ENCODE assay signal across 10 mouse cellular contexts in genomic region chr3:122033248-122033837, GRCm38 (mm10). TPM values are rescaled to one million over a fixed set of nuclear protein-coding genes. Genes with fewer than 3 reads are reported as not detected.
A peak's percentile ranks its signal among the peaks of the same experiment; 100 is the strongest.
DNase-seq lines count a peak whose midpoint lies in the region; ATAC-seq and TF ChIP-seq lines count a peak whose summit lies in the region.
"Had no signal": no experiment of that assay in that cellular context is flagged by ENCODE, and none has a peak within 500 bp of the region (broad histone marks: within the 10 kb centered on the region; RNA-seq: fewer than 3 reads in every experiment).

No protein-coding gene starts in this region.

- peak; percentile 41 for DNase-seq in lung, embryonic 14.5 days
- DNase-seq in lung, postnatal 14 days: no peak
- DNase-seq in adrenal gland, postnatal 36 days: peak; percentile 43 to 52
- DNase-seq in heart, postnatal 0 days (ENCODE audit: low spot score): peak; percentile 48
- DNase-seq in embryo, embryonic 10 days (ENCODE audit: low spot score): no peak
- DNase-seq in gastrocnemius, adult 8-10 months (ENCODE audit: low spot score in 2 of 2): no peak
- DNase-seq in lung, postnatal 4 days: no peak
- DNase-seq: cerebellum, postnatal 36 days; right cerebral cortex, postnatal 14 days had no signal

- no peak overlapping the region for H3K4me2 ChIP-seq in lung, embryonic 14.5 days
- H3K4me2 ChIP-seq in heart, postnatal 0 days (ENCODE audit: low read depth, low read length): no peak overlapping the region
- no peak overlapping the region for H3K4me2 ChIP-seq in limb, embryonic 15.5 days

- ATAC-seq in lung, embryonic 14.5 days (ENCODE audit: insufficient read depth): no peak
- ATAC-seq in heart, postnatal 0 days (ENCODE audit: insufficient read depth, low read depth): peak; percentile 27
- ATAC-seq in limb, embryonic 15.5 days (ENCODE audit: insufficient number of reproducible peaks, low FRiP score, low TSS enrichment, low read depth): no peak

- no peak overlapping the region for H3K4me3 ChIP-seq in lung, embryonic 14.5 days (ENCODE audit: low read depth, low read length)
- H3K4me3 ChIP-seq in heart, postnatal 0 days (ENCODE audit: low read depth, low read length): no peak overlapping the region
- H3K4me3 ChIP-seq in limb, embryonic 15.5 days: no peak overlapping the region

- H3K36me3 ChIP-seq in lung, embryonic 14.5 days (ENCODE audit: insufficient read depth): no peaks in the 10 kb centered on the region
- no peaks in the 10 kb centered on the region for H3K36me3 ChIP-seq in heart, postnatal 0 days (replicated peaks; ENCODE audit: control insufficient read depth, insufficient read depth, low read length)
- H3K36me3 ChIP-seq in limb, embryonic 15.5 days: no peaks in the 10 kb centered on the region

- peak overlapping the region; percentile 0; the same call in 1 of the 2 replicates for H3K27ac ChIP-seq in lung, embryonic 14.5 days (ENCODE audit: low read depth)
- peak overlapping the region; percentile 83 for H3K27ac ChIP-seq in heart, postnatal 0 days (ENCODE audit: low read depth)
- peak overlapping the region; percentile 24 for H3K27ac ChIP-seq in limb, embryonic 15.5 days

- no peak overlapping the region for H3K9ac ChIP-seq in lung, embryonic 14.5 days
- no peak overlapping the region for H3K9ac ChIP-seq in heart, postnatal 0 days (replicated peaks; ENCODE audit: low read depth, low read length)
- H3K9ac ChIP-seq in limb, embryonic 15.5 days: no peak overlapping the region

- no peaks in the 10 kb centered on the region for H3K27me3 ChIP-seq in lung, embryonic 14.5 days (ENCODE audit: insufficient read depth, low read length)
- no peaks in the 10 kb centered on the region for H3K27me3 ChIP-seq in heart, postnatal 0 days (ENCODE audit: control insufficient read depth, insufficient read depth, low read length)
- no peaks in the 10 kb centered on the region for H3K27me3 ChIP-seq in limb, embryonic 15.5 days

- WGBS in lung, embryonic 14.5 days: 50% methylated on average over 9 of the region's 9 CpGs
- 22% methylated on average over 9 of the region's 9 CpGs for whole genome bisulfite sequencing in heart, postnatal 0 days
- 42% methylated on average over 9 of the region's 9 CpGs for WGBS in limb, embryonic 15.5 days

- no peaks in the 10 kb centered on the region for H3K9me3 ChIP-seq in lung, embryonic 14.5 days (ENCODE audit: low read depth, low read length)
- H3K9me3 ChIP-seq in heart, postnatal 0 days (replicated peaks; ENCODE audit: control insufficient read depth, low read length): no peaks in the 10 kb centered on the region
- no peaks in the 10 kb centered on the region; the same call in 1 of the 2 replicates for H3K9me3 ChIP-seq in limb, embryonic 15.5 days

- TF ChIP-seq CTCF in lung, embryonic 14.5 days (IDR thresholded peaks at IDR 0.05; ENCODE audit: low read depth): no peak
- no peak for TF ChIP-seq CTCF in heart, postnatal 0 days (IDR thresholded peaks at IDR 0.05; ENCODE audit: low read depth)

- TF ChIP-seq EP300 in heart, postnatal 0 days (IDR thresholded peaks at IDR 0.05; ENCODE audit: low read depth): peak; percentile 50; the same call in 1 of the 2 replicates

- H3K4me1 ChIP-seq in lung, embryonic 14.5 days (ENCODE audit: insufficient read depth): peaks cover 8% of the 10 kb centered on the region; the same call in 1 of the 2 replicates
- H3K4me1 ChIP-seq in heart, postnatal 0 days (ENCODE audit: control insufficient read depth, insufficient read depth): peaks cover 15% of the 10 kb centered on the region
- 0 out of 2 replicates have a peak, but pooled peaks cover 14% of the 10 kb centered on the region for H3K4me1 ChIP-seq in limb, embryonic 15.5 days

RNA-seq across cellular contexts. Expression of gene Abca4, which starts 10.9 kb away (rescaled TPM):
- polyA plus RNA-seq in lung, embryonic 14.5 days (2014; fragmentation: Nextera tagmentation; extraction: Ambion mirVana): 0.78 and 1.7 TPM in 2 replicates
- total RNA-seq in adrenal gland, postnatal 36 days (2021): 1 to 10 TPM; 2.0 to 3.9 TPM
- 20.9 and 21.9 TPM in 2 replicates for total RNA-seq in heart, postnatal 0 days (2014; rRNA removed; ENCODE audit: low replicate concordance)
- 4.9 and 5.7 TPM in 2 replicates for polyA plus RNA-seq in heart, postnatal 0 days (2015; fragmentation: Nextera tagmentation; extraction: Ambion mirVana)
- polyA plus RNA-seq in limb, embryonic 15.5 days (2015; fragmentation: Nextera tagmentation; extraction: Ambion mirVana): 1.0 and 1.2 TPM in 2 replicates
- total RNA-seq in gastrocnemius, adult 8-10 months (2022): under 1 TPM; 0.47 to 0.99 (median 0.56) TPM

Comparison
In these comparisons a context has a peak if more than half of its experiments do, and no peak if none do; other contexts are left out.
1. DNase-seq: peak in lung, embryonic 14.5 days (single experiment), adrenal gland, postnatal 36 days (2 of 2) and heart, postnatal 0 days (single experiment); none in lung, postnatal 14 days (single experiment), embryo, embryonic 10 days (single experiment), gastrocnemius, adult 8-10 months (0 of 2) and lung, postnatal 4 days (0 of 2).
2. H3K27ac ChIP-seq: peak in every context shown above with its lines; median percentile 83 in heart, postnatal 0 days; 24 in limb, embryonic 15.5 days; 0 in lung, embryonic 14.5 days.